Mouse (Mus musculus): ENCODE data around the gene Kti12. TPM values are rescaled to one million over a fixed set of nuclear protein-coding genes. Genes with fewer than 3 reads are reported as not detected.

Gene Kti12
- polyA plus RNA-seq, 1 experiment, result 12.1 TPM

DNA sequence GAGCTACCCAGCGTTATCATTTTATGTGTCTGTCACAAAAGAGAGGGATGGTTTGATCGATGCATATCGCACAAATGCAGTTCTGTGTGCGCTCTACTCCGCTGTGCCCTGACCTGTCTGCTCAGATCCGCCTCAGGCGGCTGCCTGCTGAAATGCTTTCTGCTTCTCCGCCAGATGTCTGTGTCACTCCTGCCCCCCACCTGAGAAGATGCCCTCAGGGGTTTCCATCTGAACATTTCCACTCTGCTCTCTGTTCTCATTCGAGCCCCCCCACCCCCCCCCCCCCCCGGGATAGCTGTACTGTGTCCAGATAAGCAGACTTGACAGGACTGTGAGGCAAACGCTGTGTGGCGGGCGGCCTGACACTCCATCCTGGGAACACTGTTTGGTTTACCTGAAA is 36.2 kb downstream of the Kti12 start:
- no peak overlapping the region for H3K27ac ChIP-seq (ENCODE audit: control insufficient read depth, insufficient read depth, low read depth, low read length, poor library complexity)
- WGBS, result 77% methylated on average over 13 of the region's 13 CpGs

DNA sequence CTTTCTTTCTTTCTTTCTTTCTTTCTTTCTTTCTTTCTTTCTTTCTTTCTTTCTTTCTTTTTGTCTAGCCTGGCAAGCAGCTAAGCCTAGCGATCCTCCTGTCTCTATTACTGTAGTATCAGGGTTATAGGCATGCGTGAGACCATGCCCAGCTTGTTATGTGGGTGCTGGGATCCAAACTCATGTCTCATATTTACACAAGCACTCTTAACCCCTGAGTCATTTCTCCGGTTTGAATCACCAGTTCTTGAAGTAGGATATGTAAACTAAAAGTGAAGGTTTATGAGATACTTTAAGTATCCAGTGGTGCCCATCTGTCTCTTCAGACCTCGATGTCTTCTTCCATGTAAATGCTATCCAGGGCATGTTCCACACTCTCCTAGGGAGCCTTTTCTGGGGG is 39.9 kb downstream of the Kti12 start:
- no peak overlapping the region for H3K27ac ChIP-seq (ENCODE audit: control insufficient read depth, insufficient read depth, low read depth, low read length, poor library complexity)
- WGBS, result 80% methylated on average over 4 of the region's 4 CpGs
- H3K4me3 ChIP-seq (replicated peaks; ENCODE audit: control insufficient read depth, low read depth, low read length), result no peak overlapping the region
- TF ChIP-seq CTCF (IDR thresholded peaks at IDR 0.05; ENCODE audit: control insufficient read depth, insufficient read depth, low read length) (no peak), POLR2A (IDR thresholded peaks at IDR 0.05; ENCODE audit: borderline replicate concordance, control insufficient read depth, low read depth, low read length) (no peak)
- no peaks in the 10 kb centered on the region for H3K4me1 ChIP-seq (ENCODE audit: control insufficient read depth, insufficient read depth, low read length)

More for the DNA sequence above, 36.2 kb downstream of the Kti12 start:
- TF ChIP-seq POLR2A (IDR thresholded peaks at IDR 0.05; ENCODE audit: borderline replicate concordance, control insufficient read depth, low read depth, low read length) (no peak), CTCF (IDR thresholded peaks at IDR 0.05; ENCODE audit: control insufficient read depth, insufficient read depth, low read length) (no peak)
- H3K4me1 ChIP-seq (ENCODE audit: control insufficient read depth, insufficient read depth, low read length), result no peaks in the 10 kb centered on the region; the same call in none of the 2 replicates
- no peak overlapping the region for H3K4me3 ChIP-seq (replicated peaks; ENCODE audit: control insufficient read depth, low read depth, low read length)

DNA sequence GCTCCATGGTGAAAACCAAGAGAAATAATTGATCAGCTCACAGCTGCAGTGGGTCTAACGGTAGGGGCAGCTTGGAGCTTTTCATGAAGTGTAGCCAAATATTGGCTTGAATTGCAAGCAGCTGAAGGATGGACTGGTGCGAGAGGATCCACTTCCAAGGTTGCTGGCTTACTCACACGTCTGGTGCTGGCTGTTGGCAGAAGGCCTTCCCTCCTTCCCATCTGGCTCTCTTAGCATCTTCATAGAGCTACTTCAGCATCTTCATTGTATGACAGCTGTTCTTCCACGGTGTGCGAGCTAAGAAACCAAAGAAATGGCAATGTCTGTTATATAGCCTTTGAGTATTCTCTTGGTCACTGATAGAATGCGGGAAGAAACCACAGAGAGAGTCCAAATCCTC is 43.3 kb downstream of the Kti12 start:
- Histone ChIP-seq H3K27ac (ENCODE audit: control insufficient read depth, insufficient read depth, low read depth, low read length, poor library complexity) (no peak overlapping the region), H3K4me1 (ENCODE audit: control insufficient read depth, insufficient read depth, low read length) (no peaks in the 10 kb centered on the region), H3K4me3 (replicated peaks; ENCODE audit: control insufficient read depth, low read depth, low read length) (no peak overlapping the region)
- WGBS, result 82% methylated on average over 6 of the region's 6 CpGs
- TF ChIP-seq POLR2A (IDR thresholded peaks at IDR 0.05; ENCODE audit: borderline replicate concordance, control insufficient read depth, low read depth, low read length) (no peak), CTCF (IDR thresholded peaks at IDR 0.05; ENCODE audit: control insufficient read depth, insufficient read depth, low read length) (no peak)

Other genes with a start within 250 kb of the Kti12 start
- gene Cc2d1b, start 227.8 kb upstream of the Kti12 start, polyA plus RNA-seq (2011; ENCODE audit: insufficient read depth, insufficient read length, low replicate concordance, missing spikeins), result 19.0 and 48.4 TPM in 2 replicates
- 0.72 TPM in 1 of 2 replicates, not detected in the other for gene 3110021N24Rik, start 128.1 kb upstream of the Kti12 start, polyA plus RNA-seq (2011; ENCODE audit: insufficient read depth, insufficient read length, low replicate concordance, missing spikeins)
- gene Zfyve9, start 67.0 kb upstream of the Kti12 start, polyA plus RNA-seq (2011; ENCODE audit: insufficient read depth, insufficient read length, low replicate concordance, missing spikeins), result 0.25 and 0.92 TPM in 2 replicates
- gene Btf3l4, start 14.2 kb upstream of the Kti12 start, polyA plus RNA-seq (2011; ENCODE audit: insufficient read depth, insufficient read length, low replicate concordance, missing spikeins), result 23.5 and 29.2 TPM in 2 replicates
- gene Txndc12, start 13.2 kb upstream of the Kti12 start, polyA plus RNA-seq (2011; ENCODE audit: insufficient read depth, insufficient read length, low replicate concordance, missing spikeins), result 12.5 and 16.3 TPM in 2 replicates
- gene A730015C16Rik, start 834 bp downstream of the Kti12 start, polyA plus RNA-seq (2011; ENCODE audit: insufficient read depth, insufficient read length, low replicate concordance, missing spikeins), result not detected in 2 replicates
- 1.8 TPM in 1 of 2 replicates, not detected in the other for gene Rab3b, start 31.3 kb downstream of the Kti12 start, polyA plus RNA-seq (2011; ENCODE audit: insufficient read depth, insufficient read length, low replicate concordance, missing spikeins)
- 61.2 and 113 TPM in 2 replicates for gene Nrd1, start 152.9 kb downstream of the Kti12 start, polyA plus RNA-seq (2011; ENCODE audit: insufficient read depth, insufficient read length, low replicate concordance, missing spikeins)

Data from bone marrow, adult 2 months (tissue).